Mouse (Mus musculus): ENCODE measurements around the gene Sema3a.

GRCm38 (mm10) chr5:13312667-13313066 is 187.5 kb downstream of the Sema3a start:
- TF ChIP-seq CTCF (IDR thresholded peaks at IDR 0.05; ENCODE audit: borderline replicate concordance, extremely low read depth, insufficient read depth, insufficient read length) (no peak), POLR2A (IDR thresholded peaks at IDR 0.05; ENCODE audit: borderline replicate concordance, extremely low read depth, insufficient read depth, insufficient read length, poor library complexity, severe bottlenecking) (no peak)

Measured in brain, embryonic 14.5 days (tissue).